Mouse (Mus musculus): ENCODE measurements at regions not wholly inside any gene's neighbourhood (a gene's known extent, or its start where the extent isn't known, plus 50 kb on each side); places are given as distances from the start of the nearest gene placed in this dataset.

DNA sequence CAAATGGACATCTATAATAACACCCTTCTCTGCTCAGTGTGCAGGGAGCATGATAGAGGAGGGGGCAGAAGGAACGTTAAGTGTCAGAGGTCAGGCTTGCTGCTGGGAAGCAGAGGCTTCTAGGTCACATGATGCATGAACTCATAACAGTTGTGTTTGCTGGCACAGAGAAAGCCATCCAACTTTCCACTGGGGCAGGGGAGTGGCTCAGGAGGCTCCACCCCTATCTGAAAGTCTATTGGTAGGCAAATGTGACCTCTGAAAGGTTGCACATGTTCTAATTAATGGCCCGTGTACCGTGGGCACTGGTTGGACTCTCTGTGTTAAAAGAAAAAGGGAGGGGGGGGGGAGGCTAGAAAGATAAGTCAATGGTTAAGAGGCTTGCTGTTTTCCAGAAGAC lies 224.6 kb downstream of the Slc16a7 start:
- DNase-seq, result no peak

DNA sequence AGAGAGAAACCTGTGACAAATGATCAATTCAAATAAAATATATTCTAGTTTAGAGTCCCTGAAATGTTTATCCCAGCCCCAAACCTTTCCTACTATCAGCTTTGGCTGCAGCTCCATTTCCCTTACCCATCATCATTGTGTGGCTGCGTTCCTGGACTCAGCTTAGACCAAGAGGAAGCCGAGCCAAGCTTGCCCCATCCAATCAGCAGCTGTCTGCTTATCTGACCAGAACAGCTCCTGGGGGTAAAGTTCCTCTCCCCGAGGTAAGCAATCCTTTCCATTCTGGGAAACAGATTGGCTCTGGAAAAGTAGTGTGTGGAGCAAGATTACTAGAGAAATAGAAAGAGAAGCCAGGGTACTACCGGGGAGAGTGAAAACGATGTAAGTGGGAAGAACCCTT lies 228.2 kb downstream of the Slc16a7 start:
- DNase-seq, result no peak

DNA sequence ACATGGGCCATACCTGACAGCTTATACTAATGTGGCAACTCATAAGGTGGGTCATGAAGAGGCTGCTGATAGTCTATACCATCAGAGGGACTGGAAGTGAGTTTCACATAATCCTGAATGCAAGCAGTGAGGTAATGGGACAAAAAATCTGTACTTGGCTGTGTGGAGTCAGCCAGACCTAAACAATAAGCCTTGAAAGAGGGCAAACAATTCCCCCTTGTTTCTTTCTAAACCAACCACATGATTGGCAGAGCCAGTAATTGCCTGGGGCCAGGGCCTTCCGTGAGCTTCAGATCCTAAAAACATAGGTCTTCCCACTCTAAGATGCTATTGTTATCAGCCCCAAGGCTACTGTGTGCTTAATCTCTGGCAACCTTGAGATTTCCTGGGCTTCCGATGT lies 240.5 kb downstream of the Slc16a7 start:
- no peak for DNase-seq

DNA sequence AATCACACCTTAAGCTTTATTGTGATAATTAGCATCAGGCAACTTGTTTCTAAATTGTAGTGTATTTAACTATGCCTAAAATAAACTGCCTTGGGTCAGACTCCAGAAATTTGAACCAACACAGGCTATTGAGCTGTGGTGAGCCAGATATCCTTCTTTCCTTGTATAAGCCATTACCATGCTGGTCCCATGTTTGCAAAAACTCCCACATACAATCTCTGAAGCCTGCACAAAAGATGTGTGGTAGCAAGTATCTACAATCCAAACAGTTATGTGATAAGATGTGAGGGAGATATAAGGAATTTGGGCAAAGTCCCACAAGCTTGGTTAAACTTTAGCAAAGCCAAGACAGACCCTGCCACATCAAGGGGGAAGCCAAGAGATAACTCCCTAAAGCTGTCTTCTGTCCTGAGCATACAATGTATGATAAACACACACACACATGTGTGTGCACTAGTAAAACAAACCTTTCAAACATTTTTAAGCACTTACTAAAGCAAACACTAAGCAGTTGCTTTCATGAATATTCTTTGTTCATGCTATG lies 242.0 kb downstream of the Slc16a7 start:
- no peak for DNase-seq

DNA sequence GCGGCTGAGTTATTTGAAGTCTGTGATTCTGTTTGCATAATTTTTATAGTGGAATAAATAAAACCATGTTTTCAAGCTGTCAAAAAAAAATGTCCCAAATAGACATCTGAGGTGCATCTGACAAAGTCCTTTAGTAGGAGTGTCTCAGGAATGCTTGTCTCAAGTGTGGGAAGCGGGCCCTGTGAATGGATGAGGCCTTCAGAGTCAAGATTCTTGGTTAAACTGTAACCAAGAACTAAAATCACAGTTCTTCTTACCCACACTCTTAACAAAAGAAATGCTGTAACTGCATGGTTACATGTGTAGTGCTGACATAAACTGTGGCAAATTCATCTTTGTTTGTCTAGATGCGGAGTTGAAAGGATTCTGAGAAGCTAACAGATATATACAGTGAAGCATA lies 242.9 kb downstream of the Slc16a7 start:
- DNase-seq, result no peak

DNA sequence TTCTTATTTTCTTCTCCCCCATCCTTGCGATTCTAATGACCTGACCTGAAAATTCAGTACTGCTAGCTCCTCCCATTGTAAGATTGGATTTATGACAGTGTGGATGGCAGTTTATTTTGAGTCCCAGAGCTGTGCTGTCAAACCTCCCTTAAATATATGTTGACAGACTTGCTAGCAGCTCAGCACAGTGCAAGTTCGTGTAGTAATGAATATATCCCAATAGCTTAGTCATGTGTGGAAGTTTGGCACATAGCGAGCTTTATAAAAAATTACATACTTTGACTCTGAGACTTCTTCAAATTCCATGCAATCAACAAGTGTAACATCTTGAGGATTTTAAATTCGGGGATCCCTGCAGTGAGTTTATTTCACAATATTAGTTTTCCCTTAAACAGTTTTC lies 243.5 kb downstream of the Slc16a7 start:
- no peak for DNase-seq

DNA sequence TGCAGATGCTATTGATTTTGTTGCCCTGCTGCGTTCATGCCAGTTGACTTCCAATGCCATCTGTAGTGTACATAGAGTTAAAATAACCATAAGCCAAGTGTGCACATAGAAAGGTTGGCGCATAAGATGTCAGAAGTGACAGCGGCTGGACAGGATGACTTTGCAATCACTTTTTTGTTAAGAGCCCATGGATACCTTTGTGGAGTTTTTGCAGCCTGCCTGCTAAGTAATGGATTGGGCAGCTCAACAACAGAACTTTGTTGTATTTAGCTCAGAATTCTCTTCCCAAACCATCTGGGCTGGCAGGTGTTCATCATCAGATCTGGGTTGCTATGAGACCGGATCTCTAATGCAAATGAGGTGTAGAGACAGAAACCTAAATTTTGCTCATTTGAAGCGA lies 267.5 kb downstream of the Slc16a7 start:
- DNase-seq, result no peak

DNA sequence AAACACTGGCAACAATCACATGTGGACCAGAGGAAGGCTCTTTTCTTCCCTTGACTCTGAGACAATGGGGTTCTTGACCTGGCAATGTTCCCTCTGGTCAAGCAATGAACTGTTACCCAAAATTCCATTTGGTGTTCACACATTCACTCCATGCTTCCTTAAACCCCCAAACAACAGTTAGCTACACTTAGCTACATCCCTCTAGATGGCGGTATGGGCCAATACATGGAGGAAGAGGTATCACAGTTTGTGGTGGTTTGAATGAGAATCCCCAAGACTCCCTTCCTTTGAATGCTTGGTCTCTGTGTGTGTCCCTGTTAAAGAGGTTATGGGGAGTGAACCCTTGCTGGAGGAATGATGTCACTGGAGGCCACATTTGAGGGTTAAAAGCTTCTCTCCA lies 274.9 kb downstream of the Slc16a7 start:
- peak; percentile 11 for DNase-seq

DNA sequence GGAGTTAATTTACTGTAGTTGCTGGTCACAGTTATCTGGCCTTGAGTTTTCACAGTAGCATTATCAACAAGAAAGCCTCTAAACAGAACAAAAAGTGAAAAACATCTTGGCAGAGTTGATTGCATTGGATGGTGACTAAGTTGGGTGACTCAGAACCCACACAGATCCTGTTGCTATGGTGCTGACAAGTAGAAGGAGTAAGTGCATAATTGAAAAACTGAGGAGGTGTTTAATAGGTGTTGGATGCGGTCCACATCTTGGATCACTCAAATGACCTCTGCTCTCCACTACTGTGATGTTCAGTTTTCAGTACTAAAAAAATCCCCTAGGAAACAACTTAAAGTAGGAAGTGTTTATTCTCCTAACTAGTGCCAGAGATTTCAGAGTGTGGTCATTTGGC lies 280.3 kb downstream of the Slc16a7 start:
- DNase-seq, result no peak

DNA sequence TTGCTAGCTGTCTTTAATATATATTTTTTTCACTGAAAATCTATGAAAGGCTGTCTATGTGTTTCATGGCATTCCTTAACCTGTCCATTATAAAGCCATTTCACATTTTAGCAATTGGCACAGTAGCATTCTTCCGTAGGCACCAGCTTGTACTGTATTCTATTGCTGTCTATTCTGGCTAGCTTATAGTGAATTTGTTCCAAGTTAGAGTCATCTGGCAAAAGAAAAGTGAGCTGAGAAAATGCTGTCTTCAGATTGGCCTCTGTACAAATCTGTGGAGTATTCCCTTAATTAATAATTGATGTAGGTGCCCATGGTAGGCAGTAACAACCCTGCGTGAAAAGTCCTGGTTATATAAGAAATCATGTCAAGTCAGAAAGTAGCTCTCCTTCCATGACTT lies 304.3 kb downstream of the Slc16a7 start:
- no peak for DNase-seq

DNA sequence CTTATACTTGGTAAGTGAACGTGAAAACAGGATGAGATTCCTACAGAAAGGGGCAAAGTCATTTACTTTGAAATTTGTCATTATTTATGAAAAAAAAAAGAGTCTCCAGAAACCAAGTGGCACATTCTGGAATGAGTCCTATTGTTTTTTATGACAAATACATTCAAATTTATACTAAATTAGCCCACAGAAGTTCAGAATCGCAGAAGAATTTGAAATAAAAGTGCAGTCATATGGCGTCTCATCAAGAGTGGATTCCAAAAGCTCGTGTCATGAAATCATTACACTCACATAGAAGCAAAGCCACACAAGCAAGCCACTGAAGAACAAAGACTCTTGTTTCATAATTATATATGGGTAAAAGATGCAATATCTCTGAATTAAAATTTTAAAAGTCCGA lies 316.9 kb downstream of the Slc16a7 start:
- no peak for DNase-seq

DNA sequence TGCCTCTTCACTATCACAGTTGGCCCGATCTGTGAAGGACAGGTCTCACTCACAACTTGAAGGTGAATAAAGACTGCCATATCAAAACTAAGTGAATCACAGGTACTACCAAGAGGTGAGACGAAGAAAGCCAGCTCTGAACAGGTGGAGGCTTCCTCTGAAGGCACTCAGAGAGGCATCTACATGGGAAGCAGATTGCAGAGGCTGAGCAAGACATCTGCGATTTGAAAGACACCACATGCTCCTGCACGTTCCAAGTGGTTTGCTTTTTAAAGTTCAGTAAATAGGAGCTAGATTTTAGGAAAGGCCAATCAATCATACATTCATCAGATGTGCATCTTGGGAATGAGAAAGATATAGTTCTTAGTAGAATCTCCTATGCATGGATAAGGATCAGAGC lies 319.0 kb downstream of the Slc16a7 start:
- no peak for DNase-seq

DNA sequence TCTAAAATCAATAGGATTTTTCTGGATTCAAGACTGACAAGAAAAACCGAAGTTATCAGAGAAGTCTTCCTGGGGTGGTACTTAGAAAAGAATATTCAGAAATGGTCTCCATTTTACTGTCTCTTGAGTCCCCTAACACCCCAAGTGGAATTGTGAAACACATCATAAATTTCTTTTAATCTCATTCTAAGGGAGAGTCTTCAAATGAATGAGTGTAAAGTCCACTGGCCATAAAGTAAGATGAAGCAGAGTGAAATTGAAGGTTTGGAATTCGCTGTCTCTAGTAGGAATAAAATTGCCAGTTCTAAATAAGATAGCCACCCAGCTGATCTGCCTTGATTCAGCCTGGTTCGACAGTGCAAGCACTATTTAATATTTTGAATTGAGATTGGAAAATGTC lies 350.0 kb downstream of the Slc16a7 start:
- no peak for DNase-seq

DNA sequence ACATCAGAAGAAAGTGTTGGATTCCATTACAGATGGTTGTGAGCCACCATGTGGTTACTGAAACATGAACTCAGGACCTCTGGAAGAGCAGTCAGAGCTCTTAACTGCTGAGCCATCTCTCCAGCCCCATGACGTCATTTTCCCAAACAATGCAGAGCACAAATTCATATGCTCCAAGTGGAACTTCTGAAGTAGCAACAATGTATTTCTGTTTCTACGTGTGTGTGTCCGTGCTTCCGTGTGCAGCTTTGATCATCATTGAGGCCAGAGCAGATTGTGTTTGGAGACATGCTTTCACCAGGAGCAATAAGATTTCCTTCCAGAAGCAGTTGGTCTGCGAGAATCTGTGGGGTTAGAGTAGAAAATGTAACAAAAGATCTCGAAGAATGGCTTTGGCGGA lies 353.6 kb downstream of the Slc16a7 start:
- no peak for DNase-seq

DNA sequence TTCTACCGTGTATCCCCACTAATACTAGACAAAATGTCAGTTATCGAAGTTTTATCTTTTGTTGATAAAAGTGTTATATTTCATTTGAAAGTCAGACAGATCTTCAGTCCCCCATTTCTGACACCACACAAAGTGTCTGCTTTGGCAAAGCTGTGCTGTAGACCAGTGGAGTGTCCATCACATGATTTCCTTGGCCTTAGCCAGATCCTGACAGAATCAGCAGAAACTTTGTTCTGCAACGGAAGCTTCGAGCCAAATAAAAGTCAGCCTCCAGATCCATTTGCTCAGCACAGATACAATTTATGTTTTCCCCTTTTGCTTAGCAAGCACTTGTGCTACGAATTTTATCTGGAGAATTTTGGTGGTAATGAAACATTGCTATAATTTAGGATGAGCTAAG lies 360.9 kb downstream of the Slc16a7 start:
- DNase-seq, result peak; percentile 34

DNA sequence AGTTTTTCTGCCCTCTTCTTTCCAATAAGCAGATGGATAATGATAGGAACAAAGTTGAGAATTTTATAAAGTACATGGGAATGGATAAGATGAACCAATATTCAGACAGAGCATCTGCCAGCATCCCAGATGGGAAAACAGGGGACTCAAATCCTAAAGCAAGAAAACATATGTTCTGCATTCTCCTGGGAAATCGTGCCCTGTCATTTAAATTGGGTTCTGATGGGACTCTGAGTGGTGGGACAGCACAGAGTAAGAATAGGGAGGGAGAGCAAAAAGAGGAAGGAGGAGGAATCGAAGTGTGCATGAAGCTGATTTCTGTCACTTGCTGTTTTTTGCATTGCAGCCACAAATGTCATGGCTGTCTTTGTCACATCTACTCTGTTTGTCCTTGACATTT lies 362.4 kb downstream of the Slc16a7 start:
- no peak for DNase-seq

Data from kidney, postnatal 10 days (tissue).